Mouse (Mus musculus): ENCODE results near the gene Olfr729.

DNA sequence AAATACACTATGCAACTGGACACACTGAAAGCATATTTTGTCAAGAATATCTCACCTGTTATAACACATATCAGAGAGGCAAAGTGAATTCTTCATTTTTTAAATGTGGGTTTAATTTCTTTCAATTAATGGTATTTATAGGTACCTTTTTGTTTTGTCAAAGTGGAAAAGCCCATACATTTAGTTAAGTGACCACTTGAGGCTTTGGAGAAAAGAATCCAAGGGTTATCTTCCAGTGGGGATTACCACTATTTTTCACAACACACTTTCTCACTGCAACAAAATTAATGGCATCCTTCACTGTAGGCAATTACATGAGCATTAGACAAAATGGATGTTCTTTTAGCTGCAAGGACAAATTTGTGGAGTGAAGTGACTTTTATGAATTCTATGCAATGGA, at the start of gene Olfr729:
- TF ChIP-seq EP300 (optimal IDR thresholded peaks at IDR 0.05), result no peak
- no peak for TF ChIP-seq CTCF (IDR thresholded peaks at IDR 0.05; ENCODE audit: low read depth)
